Comparison of ENCODE assay signal across 8 mouse cellular contexts in genomic region chr12:32245566-32246233, GRCm38 (mm10). TPM values are rescaled to one million over a fixed set of nuclear protein-coding genes. Genes with fewer than 3 reads are reported as not detected.
A peak's percentile ranks its signal among the peaks of the same experiment; 100 is the strongest.
DNase-seq lines count a peak whose midpoint lies in the region; ATAC-seq and TF ChIP-seq lines count a peak whose summit lies in the region.

No protein-coding gene starts in this region.

- no peak overlapping the region for H3K9ac ChIP-seq in forebrain, embryonic 14.5 days (ENCODE audit: low read length)
- no peak overlapping the region for H3K9ac ChIP-seq in forebrain, embryonic 11.5 days (ENCODE audit: low read length)
- H3K9ac ChIP-seq in midbrain, embryonic 14.5 days (replicated peaks; ENCODE audit: low read length) = no peak overlapping the region
- no peak overlapping the region for H3K9ac ChIP-seq in midbrain, embryonic 13.5 days (replicated peaks)
- H3K9ac ChIP-seq in lung, postnatal 0 days (replicated peaks; ENCODE audit: low read depth) = no peak overlapping the region

- H3K9me3 ChIP-seq in forebrain, embryonic 14.5 days (replicated peaks; ENCODE audit: control insufficient read depth, low read length) = no peaks in the 10 kb centered on the region
- no peaks in the 10 kb centered on the region for H3K9me3 ChIP-seq in forebrain, embryonic 11.5 days (ENCODE audit: control insufficient read depth, low read length)
- H3K9me3 ChIP-seq in midbrain, embryonic 14.5 days (ENCODE audit: control insufficient read depth, low read length) = no peaks in the 10 kb centered on the region
- H3K9me3 ChIP-seq in midbrain, embryonic 13.5 days = no peaks in the 10 kb centered on the region
- no peaks in the 10 kb centered on the region for H3K9me3 ChIP-seq in lung, postnatal 0 days (ENCODE audit: low read length)

- ATAC-seq in forebrain, embryonic 14.5 days = peak; percentile 30; the same call in 1 of the 2 replicates
- no peak for ATAC-seq in forebrain, embryonic 11.5 days (replicated peaks; ENCODE audit: low FRiP score)
- no peak for ATAC-seq in midbrain, embryonic 14.5 days (ENCODE audit: low FRiP score, low TSS enrichment)
- no peak for ATAC-seq in midbrain, embryonic 13.5 days
- ATAC-seq in lung, postnatal 0 days = no peak

- peak; percentile 72 for TF ChIP-seq CTCF in lung, postnatal 0 days (IDR thresholded peaks at IDR 0.05)

- no peaks in the 10 kb centered on the region for H3K36me3 ChIP-seq in forebrain, embryonic 14.5 days (ENCODE audit: control insufficient read depth, insufficient read depth, low read length)
- H3K36me3 ChIP-seq in forebrain, embryonic 11.5 days (ENCODE audit: control insufficient read depth, insufficient read depth, low read length) = no peaks in the 10 kb centered on the region
- H3K36me3 ChIP-seq in midbrain, embryonic 14.5 days (ENCODE audit: control insufficient read depth, insufficient read depth, low read length) = no peaks in the 10 kb centered on the region
- no peaks in the 10 kb centered on the region for H3K36me3 ChIP-seq in midbrain, embryonic 13.5 days
- H3K36me3 ChIP-seq in lung, postnatal 0 days (ENCODE audit: insufficient read depth, low read length) = no peaks in the 10 kb centered on the region

- no peak overlapping the region for H3K4me2 ChIP-seq in forebrain, embryonic 14.5 days (ENCODE audit: low read length)
- no peak overlapping the region for H3K4me2 ChIP-seq in forebrain, embryonic 11.5 days (ENCODE audit: low read depth, low read length, severe bottlenecking)
- no peak overlapping the region for H3K4me2 ChIP-seq in midbrain, embryonic 14.5 days (ENCODE audit: low read length)
- H3K4me2 ChIP-seq in midbrain, embryonic 13.5 days (replicated peaks) = no peak overlapping the region
- H3K4me2 ChIP-seq in lung, postnatal 0 days (replicated peaks; ENCODE audit: low read depth, low read length) = no peak overlapping the region

- no peak overlapping the region for H3K4me3 ChIP-seq in forebrain, embryonic 14.5 days (ENCODE audit: low read depth, low read length)
- no peak overlapping the region for H3K4me3 ChIP-seq in forebrain, embryonic 11.5 days (ENCODE audit: low read depth, low read length)
- no peak overlapping the region for H3K4me3 ChIP-seq in midbrain, embryonic 14.5 days (replicated peaks; ENCODE audit: low read depth, low read length)
- no peak overlapping the region for H3K4me3 ChIP-seq in midbrain, embryonic 13.5 days (replicated peaks)
- no peak overlapping the region for H3K4me3 ChIP-seq in brown adipose tissue, adult 24 weeks (ENCODE audit: insufficient read depth, low read depth, low read length)
- H3K4me3 ChIP-seq in lung, postnatal 0 days (ENCODE audit: low read depth, low read length) = no peak overlapping the region

- H3K27me3 ChIP-seq in forebrain, embryonic 14.5 days (replicated peaks; ENCODE audit: control insufficient read depth, insufficient read depth, low read length) = no peaks in the 10 kb centered on the region
- no peaks in the 10 kb centered on the region for H3K27me3 ChIP-seq in forebrain, embryonic 11.5 days (ENCODE audit: control insufficient read depth, insufficient read depth, low read length)
- no peaks in the 10 kb centered on the region for H3K27me3 ChIP-seq in midbrain, embryonic 14.5 days (ENCODE audit: control insufficient read depth, insufficient read depth, low read length)
- no peaks in the 10 kb centered on the region for H3K27me3 ChIP-seq in midbrain, embryonic 13.5 days
- no peaks in the 10 kb centered on the region for H3K27me3 ChIP-seq in lung, postnatal 0 days (replicated peaks; ENCODE audit: insufficient read depth, low read length)

- DNase-seq in forebrain, embryonic 14.5 days (ENCODE audit: low spot score) = peak; percentile 65
- DNase-seq in forebrain, embryonic 11.5 days (ENCODE audit: low spot score) = no peak
- peak; percentile 79 for DNase-seq in midbrain, embryonic 14.5 days
- DNase-seq in heart, postnatal 4 days = peak; percentile 15
- peak; percentile 32 for DNase-seq in lung, postnatal 0 days (ENCODE audit: low spot score)
- DNase-seq in thymus, postnatal 25 days = peak; percentile 66

- H3K27ac ChIP-seq in forebrain, embryonic 14.5 days (ENCODE audit: low read depth, low read length) = no peak overlapping the region
- no peak overlapping the region for H3K27ac ChIP-seq in forebrain, embryonic 11.5 days (ENCODE audit: low read depth, low read length)
- no peak overlapping the region for H3K27ac ChIP-seq in midbrain, embryonic 14.5 days (replicated peaks; ENCODE audit: low read depth, low read length)
- H3K27ac ChIP-seq in midbrain, embryonic 13.5 days = no peak overlapping the region
- H3K27ac ChIP-seq in brown adipose tissue, adult 24 weeks (replicated peaks; ENCODE audit: low read depth, low read length) = 0 out of 2 replicates have a peak overlapping the region, but pooled peaks have one; percentile 9
- H3K27ac ChIP-seq in lung, postnatal 0 days (ENCODE audit: low read length) = no peak overlapping the region

- TF ChIP-seq EP300 in lung, postnatal 0 days (IDR thresholded peaks at IDR 0.05) = no peak

- WGBS in forebrain, embryonic 14.5 days = 67% methylated on average over 5 of the region's 5 CpGs
- 68% methylated on average over 5 of the region's 5 CpGs for WGBS in forebrain, embryonic 11.5 days
- WGBS in midbrain, embryonic 14.5 days = 74% methylated on average over 5 of the region's 5 CpGs
- WGBS in midbrain, embryonic 13.5 days = 73% methylated on average over 5 of the region's 5 CpGs
- WGBS in lung, postnatal 0 days = 57% methylated on average over 5 of the region's 5 CpGs

- H3K4me1 ChIP-seq in forebrain, embryonic 14.5 days (ENCODE audit: control insufficient read depth, insufficient read depth, low read length) = no peaks in the 10 kb centered on the region
- H3K4me1 ChIP-seq in forebrain, embryonic 11.5 days (replicated peaks; ENCODE audit: control insufficient read depth, insufficient read depth, low read length) = no peaks in the 10 kb centered on the region
- no peaks in the 10 kb centered on the region for H3K4me1 ChIP-seq in midbrain, embryonic 14.5 days (ENCODE audit: control insufficient read depth, insufficient read depth, low read length)
- H3K4me1 ChIP-seq in midbrain, embryonic 13.5 days (replicated peaks) = no peaks in the 10 kb centered on the region
- H3K4me1 ChIP-seq in brown adipose tissue, adult 24 weeks (ENCODE audit: control insufficient read depth, insufficient read depth, insufficient read length, low read length) = peaks cover 4% of the 10 kb centered on the region; the same call in 1 of the 2 replicates
- H3K4me1 ChIP-seq in lung, postnatal 0 days (ENCODE audit: insufficient read depth, low read depth, low read length) = no peaks in the 10 kb centered on the region

RNA-seq across cellular contexts. Expression of gene Pik3cg, which starts 37.2 kb away (rescaled TPM):
- 1.3 and 1.4 TPM in 2 replicates for polyA plus RNA-seq in forebrain, embryonic 14.5 days (2014; fragmentation: Nextera tagmentation; extraction: Ambion mirVana)
- polyA plus RNA-seq in forebrain, embryonic 11.5 days (2014; fragmentation: Nextera tagmentation; extraction: Ambion mirVana) = 1.3 and 1.4 TPM in 2 replicates
- 0.40 and 1.5 TPM in 2 replicates for polyA plus RNA-seq in midbrain, embryonic 14.5 days (2014; fragmentation: Nextera tagmentation; extraction: Ambion mirVana)
- 0.85 and 1.3 TPM in 2 replicates for polyA plus RNA-seq in midbrain, embryonic 13.5 days (2015; fragmentation: Nextera tagmentation; extraction: Ambion mirVana)
- 1.2 and 1.9 TPM in 2 replicates for polyA plus RNA-seq in brown adipose tissue, adult 24 weeks (2012; ENCODE audit: insufficient read depth, insufficient read length, missing spikeins)
- 1 to 10 TPM; 1.9 to 2.2 TPM for total RNA-seq in heart, postnatal 4 days (2021)
- polyA plus RNA-seq in lung, postnatal 0 days (2015; fragmentation: Nextera tagmentation; extraction: Ambion mirVana) = 2.3 and 2.5 TPM in 2 replicates
